Mouse (Mus musculus) thymus, postnatal 4 days (tissue): ENCODE measurements around the gene Isyna1.

Source experiments
- DNase-seq: peaks from one replicate; pipeline ENCODE4 v3.0.0; 2021

Isyna1 gene

DNA sequence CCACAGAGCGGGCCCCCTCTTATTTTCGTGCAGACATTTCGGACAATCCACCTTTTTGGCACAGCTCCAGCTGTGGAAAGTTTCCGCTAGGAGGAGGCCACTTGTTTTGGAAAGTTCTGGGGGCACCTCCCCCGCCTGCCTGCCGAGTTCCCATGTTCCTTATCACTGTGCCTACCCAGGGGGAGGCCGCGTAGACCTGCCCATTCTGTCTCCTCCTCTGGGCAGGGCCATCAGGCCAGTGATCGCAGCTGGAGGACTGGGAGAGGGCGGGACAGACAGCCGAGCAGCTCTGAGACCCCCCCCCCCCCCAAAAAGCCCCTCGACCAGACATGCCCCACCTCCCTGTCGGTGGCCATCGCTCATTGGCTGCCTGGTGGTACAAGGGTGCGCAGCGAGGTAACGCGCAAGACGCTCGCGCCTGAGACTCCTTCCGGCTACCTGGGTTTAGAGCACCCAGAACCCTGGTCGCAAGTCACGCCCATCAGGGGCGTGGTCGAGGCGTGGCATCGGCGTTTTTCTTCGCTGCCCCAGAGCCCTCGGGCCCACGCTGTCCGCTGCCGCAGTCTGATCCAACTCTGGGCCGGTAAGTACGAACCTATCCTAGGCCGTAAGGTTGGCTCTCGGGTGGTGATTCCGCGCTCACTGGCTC is at the start of gene Isyna1:
Gene Isyna1 (plus strand): TSS at position 413 of the 649 bp plus-strand sequence.
- DNase-seq = peak; percentile 91

DNA sequence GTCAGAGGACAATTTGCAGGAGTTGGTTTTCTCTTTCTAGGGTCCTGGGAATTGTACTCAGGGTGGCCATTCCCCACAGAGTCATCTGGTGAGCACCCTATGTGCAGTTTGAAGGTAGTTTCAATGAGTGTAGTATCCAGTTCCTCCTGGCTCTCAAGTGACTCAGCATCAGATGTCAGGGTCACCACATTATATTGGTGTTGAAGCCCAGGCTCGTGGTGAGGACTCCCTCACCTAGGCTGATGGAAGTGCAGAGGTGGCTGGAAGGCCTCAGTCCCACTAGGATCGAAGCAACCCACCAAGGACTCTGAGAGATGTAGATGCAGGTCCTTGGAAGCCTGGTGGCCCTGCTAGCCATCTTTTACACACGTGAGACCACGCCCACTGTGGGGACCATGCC is 47.8 kb upstream of the Isyna1 start:
- DNase-seq = no peak

DNA sequence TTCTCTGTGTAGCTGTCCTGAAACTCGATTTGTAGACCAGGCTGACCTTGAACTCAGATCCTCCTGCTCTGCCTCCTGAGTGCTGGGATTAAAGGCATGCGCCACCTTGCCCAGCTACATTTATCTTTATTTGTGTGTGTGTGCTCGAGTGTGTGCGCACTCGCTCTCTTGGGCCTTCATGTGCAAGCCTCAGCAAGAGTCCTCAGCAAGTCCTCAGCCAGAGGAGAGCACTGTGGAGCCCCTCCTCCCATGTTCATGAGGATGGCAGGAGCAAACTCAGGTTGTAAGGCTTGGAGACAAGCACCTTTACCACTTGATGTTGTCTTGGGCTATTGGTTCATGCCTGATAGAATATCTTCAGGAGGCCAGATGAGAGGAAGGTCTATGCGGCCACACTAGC is 46.4 kb upstream of the Isyna1 start:
- DNase-seq = no peak

DNA sequence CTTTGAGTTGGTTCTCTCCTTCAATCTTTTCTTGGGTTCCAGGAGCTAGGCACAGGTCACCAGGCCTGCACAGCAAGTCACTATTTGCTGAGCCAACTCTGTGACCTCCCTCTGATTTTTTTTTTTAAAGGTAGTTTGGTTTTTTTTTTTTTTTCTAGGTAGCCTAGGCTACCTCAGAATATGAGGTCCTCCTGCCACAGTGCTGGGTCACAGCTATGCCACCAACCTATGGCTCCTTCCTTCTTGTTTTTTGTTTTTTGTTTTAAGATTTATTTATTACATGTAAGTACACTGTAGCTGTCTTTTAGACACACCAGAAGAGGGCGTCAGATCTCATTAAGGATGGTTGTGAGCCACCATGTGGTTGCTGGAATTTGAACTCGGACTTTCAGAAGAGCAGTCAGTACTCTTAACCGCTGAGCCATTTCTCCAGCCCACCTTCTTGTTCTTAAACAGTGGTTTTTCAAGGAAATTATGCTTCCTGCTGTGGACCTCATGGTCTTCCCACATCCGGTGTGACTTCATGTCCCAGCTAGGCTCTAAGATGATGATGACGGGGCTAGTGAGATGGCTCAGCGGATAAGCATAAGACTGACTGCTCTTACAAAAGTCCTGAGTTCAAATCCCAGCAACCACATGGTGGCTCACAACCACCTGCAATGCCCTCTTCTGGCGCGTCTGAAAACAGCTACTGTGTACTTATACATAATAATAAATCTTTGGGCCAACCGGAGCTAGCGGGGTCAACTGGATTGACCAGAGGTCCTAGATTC is 44.6 kb upstream of the Isyna1 start:
- DNase-seq = peak; percentile 52

DNA sequence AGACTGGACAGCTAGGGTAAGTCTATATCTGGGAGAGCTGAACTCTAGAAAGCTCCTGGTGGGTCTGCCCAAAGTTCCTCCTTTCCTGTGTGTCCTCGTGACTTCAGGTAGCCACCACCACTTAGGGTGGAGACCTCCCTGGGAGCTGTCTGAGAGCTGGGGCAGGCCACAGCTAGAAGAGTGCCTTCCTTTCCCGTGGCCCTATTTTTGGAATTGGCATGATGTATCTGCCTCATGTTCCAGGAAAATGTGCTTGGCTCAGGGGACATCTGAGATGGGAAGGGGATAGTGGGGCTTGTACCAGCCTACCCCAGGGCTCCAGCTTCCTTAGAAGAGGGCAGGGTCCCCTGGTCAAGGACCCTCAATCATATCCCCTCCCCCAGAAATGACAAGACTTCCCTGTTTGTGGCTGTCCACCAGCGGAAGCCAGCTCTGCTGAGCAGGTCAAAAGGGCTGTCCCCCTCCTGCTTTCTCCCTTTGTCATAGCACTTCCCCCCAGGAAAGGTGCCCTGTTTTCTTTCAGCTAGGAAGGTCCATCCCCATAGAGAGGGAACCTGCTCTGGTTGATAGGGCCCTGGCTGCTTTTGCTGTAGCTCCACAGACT is 42.5 kb upstream of the Isyna1 start:
- DNase-seq = no peak

DNA sequence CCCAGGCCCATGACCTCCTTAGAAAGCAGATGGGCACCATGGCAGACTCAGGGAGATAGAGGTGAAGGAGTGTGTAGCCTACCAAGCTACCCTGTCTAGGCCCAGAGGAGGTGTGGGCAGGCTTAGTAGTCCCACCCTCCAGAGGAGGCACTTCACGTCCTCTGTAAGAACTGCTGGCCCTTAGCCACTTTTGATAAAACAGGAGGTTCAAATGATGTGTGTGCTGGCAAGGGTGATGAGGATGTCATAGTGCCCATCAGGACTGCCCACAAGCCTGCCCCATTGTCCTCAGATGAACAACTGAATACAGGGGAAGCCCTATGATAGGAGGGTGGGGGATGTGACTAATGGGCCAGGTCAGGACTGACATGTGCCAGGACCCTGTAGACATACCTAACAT is 41.3 kb upstream of the Isyna1 start:
- no peak for DNase-seq

DNA sequence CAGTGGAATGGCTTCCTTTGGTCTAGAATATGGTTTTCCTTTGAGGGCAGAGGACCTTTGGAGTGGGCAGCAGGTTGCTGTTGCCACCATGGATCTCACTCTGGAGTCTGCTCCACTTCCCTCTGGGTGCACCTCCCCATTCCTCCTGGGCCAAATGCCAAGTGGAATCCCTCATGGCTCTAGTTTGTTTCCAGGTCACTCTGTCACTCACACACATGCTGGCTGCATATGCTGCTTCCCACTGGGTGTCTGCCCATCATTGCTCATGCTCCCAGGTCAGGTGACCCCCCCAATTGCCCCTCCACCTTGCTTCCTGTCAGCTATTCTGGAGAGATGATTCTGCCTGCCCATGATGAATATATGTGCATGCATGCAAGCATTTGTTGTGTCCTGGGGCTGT is 40.4 kb upstream of the Isyna1 start:
- no peak for DNase-seq

DNA sequence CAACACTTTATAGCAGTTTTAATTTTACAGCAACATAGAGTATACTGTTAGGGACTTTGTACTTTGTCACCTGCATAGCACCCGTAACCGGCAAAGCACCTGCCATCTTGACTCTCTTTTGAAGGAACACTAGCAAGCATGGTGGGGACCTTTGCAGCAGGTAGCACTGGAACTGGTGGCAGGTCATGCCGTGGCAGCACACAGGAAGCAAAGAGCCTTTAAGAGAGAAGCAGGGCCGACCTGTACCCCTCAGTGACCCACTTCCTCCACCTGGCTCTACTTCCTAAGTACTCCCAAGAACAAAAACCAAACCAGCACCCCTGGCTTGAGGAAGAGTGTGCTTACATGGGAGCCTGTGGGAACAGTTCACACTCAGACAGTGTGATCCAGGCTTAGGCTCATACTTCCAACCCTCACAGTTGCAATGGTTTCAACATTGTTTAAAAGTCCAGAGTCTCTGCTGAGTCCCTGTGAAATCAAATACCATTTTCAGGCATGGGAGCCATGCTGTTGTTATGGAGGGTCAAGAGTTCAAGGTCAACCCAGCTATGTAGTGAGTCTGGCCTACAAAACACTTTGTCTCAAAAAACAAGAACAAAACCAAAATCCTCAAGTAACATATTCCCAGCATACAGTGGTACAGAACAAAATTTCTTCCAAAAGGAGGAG is 39.0 kb upstream of the Isyna1 start:
- peak; percentile 55 for DNase-seq

DNA sequence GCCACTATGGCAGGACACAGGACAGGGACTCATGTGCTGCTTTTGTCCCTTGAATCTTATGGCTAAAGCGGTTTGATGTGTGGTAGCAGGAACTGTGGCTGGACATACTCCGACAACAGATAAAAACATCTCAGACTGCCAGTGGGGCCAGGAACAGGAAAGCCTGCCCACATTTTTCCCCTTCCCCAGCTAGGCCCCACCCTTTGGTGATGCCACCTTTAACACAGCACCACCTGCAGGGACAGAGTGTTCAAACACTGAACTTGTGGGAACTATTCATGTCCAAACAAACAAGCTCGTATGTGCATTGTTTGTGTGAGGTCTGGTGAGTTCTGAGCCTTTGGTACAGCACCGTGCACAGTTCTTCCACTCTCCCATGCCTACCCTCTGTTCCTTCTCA is 35.8 kb upstream of the Isyna1 start:
- DNase-seq = peak; percentile 82

DNA sequence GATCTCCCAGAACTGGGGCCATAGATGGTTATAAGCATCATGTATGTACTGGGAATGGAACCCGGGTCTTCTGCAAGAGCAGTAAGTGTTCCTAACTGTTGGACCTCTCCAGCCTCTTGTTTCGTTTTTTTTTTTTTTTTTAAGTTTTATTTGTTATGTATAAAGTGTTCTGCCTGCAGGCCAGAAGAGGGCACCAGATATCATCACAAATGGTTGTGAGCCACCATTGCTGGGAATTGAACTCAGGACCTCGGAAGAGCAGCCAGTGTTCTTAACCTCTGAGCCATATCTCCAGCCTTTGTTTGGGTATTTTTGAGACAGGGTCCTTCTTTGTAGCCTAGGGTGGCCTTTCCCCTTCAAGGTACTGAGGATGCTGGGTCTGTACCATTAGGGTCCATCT is 35.2 kb upstream of the Isyna1 start:
- no peak for DNase-seq

DNA sequence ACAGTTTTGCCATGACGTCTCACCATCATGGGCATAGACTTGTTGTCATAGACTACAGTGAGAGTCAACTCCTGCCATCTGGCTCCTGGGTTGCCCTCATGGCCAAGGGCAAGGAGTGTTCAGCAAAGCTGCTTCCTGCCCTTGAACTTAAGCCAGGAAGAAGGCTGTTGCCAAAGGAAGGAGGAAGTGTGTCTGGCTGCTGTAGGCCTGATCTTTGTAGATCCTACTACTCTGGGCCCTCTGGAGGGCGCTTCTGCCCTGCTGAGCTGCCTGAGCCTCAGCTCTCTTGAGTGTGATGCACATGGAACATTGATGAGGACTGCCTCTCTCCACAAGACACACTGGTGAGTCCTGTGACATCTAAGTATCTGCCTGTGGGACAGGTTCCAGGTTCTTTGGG is 34.1 kb upstream of the Isyna1 start:
- DNase-seq = peak; percentile 71

DNA sequence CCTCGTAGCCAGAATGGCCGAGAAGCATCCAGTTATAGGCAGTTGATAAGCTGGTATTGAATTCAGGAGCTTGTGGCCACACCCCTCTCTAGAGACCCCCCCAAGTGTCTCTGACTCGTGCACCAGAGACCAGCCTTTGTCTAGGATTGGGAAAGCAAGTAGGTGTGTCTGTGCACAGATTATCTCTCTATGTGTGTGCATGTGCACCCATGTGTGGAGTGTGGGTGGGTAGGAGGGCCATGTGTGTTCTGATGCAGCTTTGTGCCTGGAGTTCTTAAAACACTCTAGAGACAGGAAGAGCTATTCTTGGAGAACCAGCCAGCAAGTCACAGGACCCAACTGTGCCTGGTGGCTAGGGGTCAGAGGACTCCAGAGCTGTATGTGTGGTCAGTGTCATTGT is 33.6 kb upstream of the Isyna1 start:
- no peak for DNase-seq

DNA sequence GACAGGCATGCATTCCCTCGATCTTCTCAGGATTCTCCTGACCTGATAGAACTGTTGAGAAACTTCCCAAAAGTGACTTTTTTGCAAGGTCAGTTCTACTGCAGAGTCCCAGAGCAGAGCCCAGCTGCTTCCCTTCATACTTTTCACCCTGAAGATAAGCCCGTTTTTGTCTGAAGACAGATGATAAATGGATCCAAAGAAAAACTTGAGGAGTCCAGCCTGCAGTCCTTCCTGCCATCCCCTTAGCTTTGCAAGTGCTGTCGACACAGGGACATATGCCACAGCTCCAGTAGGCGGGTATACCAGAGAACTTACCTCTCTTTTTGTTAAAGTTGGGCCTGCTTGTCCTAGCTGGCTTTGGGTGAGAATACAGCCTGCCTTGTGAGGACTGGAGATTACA is 32.8 kb upstream of the Isyna1 start:
- no peak for DNase-seq

DNA sequence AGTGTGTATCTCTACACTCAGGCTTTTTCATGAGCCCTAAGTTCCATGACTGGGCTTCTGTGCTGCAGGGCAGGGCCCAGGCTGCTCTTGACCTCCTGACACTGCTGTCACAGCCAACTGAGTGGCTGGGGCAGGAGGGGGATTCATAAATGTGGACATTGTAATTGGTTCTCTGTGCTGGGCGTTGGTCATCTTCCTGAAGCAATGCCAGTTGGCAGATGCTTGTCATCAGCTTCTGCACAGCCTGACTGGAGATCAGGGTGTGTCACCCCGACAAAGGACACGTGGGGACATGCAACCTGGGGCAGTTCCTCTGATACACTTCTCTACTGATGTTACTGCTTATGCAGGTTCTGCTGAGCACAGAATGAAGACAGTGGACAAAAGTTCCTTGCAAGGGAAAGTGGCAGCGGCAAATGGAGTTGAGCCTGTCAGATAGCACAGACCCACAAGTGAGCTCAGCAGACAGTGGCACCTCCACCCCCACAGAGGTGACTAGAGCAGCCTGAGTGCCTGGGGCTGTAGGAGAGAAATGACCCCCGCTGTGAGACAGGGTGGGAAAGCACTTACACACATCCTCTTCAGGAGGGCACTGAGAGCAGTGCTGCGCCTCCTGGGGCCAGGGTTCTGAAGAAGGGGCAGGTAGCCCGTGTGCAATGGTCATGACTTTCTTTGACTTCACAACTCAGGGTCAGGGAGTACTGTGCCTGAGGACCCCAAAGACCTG is 32.2 kb upstream of the Isyna1 start:
- no peak for DNase-seq

DNA sequence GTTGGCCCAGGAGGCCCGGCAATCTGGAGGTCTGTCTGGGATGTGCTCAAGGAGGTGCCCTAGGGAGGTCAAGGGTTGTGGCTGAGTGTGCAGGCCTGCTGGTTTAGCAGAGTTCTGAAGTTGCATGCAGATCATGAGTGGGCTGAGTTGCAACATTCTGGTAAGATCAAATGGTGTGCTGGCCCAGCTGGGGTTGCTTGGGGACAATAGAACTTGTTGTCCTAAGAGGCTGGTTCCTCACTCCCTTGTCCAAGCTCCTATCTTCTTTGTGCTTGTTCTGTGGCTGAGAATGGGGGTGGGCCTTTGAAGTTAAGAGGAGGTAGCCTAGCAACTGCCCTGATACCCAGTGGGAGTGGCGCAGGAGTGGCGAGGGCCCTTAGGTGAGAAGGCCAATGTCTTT is 31.4 kb upstream of the Isyna1 start:
- no peak for DNase-seq

DNA sequence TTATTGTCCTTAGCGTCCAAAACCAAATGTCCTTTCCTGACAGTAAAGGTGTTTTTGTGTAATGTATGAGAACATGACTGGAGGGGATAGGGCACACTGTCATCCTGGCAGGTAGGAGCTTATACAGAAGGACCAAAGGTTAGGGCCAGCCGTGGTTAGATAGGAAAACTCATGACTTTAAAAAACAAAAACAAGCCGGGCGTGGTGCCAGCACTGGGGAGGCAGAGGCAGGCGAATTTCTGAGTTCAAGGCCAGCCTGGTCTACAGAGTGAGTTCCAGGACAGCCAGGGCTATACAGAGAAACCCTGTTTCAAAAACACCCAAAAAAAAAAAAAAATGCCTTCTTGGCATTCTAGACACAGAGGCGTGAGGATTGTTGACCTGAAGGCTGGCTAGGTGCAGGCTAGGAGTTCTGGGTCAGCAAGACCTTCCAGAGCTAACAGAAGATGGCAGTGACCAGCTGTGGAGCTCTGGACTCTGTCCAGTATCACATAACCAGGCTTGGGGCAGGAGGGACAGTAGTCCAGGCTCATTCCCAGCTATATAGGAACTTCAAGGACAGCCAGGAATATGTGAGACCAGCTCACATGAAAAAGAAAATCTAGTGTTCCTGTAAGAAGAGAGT is 30.3 kb upstream of the Isyna1 start:
- no peak for DNase-seq

DNA sequence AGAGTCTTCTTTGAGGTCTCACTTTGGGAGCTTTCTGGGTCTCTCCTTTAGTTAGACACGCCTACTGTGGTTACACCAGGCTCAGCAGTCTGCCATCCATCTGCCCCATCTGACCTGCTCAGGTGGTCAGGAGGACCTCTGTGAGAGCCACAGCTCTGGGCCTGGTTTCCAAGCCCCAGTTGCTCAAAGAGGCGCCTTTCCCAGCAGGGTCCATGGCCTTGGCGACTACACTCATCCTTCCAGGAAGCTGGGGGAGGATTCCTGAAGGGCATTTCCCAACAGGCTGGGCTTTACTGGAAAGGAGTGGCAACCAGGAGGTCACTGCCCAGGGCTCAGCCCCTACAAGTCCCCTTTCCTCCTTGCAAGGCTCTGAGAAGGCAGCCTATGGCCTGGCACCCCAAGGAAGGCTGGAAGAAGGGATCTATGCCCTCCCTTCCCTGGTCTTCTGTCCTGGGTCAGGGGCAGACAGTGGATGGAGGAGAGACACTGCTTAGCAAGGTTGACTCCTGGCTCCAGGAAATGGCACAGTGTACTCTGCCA is 29.4 kb upstream of the Isyna1 start:
- DNase-seq = no peak

DNA sequence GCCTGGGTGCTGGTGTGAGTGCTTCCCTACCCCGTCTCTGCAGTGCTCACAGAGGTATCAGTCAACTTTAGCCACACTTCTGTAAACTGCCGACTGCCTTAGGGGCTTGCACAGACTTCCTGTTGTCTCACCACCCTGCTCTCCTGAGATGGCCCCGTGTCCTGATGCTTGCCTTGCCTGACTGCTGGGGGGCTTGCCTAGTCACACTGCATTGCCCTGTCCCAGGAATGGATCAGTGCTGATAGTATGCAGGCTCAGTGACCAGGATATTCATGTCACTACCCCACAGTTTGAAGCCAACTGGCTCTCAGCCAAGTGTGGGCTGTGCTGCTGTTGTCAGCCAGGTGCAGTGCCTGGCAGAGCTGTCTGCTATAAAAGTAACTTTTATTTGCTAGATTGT is 28.6 kb upstream of the Isyna1 start:
- DNase-seq = peak; percentile 50

DNA sequence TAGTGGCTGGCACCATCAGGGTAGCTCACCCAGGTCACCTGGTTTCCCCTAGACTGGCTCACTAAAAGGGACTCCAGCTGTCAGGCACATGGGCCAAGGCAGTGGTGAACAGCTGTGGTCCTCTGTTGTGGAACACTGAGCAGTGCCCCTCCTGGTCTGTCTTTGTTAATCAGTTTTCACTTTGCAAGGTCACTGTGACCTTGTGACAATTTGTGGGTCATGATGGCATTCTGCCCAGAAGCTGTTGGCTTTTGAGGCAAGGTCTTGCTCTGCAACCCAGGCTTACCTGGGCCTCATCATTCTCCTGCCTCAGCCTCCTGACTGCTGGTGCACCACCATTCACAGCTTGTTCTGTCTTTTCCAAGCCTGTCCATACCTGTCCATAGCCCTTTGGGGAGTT is 23.8 kb upstream of the Isyna1 start:
- no peak for DNase-seq

DNA sequence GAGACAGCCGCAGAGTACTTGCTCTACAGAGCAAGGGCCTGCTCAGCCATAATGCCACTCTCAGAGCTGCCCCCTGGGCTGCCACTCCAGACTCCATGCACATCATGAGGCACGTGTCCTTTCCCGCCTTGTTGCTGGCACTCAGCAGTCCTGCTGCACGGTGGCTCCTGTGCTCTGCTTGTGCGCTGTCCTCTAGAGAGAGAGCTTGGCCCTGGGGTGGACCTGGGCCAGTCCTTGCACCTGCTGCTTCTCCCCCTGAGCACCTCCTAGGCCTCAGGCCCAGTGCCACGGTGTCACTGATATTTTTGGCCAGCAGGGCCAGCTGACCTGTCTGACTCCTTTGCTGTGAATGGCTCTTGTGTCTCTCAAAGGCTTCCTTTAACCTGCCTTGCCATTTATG is 23.2 kb upstream of the Isyna1 start:
- no peak for DNase-seq

DNA sequence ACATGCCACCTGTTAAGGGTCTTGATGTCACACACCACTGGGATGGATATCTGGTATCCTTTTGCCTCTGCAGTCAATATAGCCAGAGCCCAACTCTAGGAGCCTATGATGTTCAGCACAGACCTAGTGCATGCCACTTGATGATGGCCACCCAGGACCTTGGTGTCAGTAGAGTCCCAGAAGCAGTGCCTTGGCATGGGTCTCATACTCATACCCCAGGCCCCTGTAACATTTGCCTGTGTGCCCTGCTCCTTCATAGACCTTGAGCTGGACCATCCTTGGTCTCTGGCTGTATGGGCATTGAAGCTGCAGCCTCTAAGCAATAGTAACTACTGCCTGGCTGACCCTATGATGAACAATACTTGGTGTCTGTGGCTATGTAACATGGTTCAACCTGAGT is 19.9 kb upstream of the Isyna1 start:
- DNase-seq = no peak

DNA sequence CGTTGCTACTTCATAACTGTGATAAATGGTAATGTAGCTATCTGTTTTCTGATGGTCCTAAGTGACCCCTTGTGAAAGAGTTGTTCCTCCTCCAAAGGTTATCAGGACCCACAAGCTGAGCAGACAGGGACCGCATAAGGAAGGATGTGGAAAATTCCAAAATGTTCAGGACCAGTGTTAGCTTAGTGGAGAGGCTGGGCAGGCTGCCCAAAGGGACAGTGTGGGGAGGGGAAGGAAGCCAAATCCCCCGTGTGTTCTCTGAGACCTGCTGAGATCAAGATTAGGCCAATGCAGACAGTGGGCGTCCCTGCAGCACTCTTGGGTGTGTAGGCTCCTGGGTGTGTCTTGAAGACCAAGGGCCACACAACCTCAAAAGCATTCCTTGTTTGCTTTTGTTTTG is 19.3 kb upstream of the Isyna1 start:
- DNase-seq = no peak
